Mouse (Mus musculus) effector memory CD4-positive, alpha-beta T cell, adult 5 months (primary cell): ENCODE results near the gene Cd300lb. TPM values are rescaled to one million over a fixed set of nuclear protein-coding genes. Genes with fewer than 3 reads are reported as not detected.

ENCODE experiments used
- polyA plus RNA-seq: library from polyadenylated mRNA; unstranded; fragments of 100-300 nt; shearing (Covaris generic); gene quantifications from one replicate; pipeline ENCODE4 v1.2.1, GENCODE M21; 2017

Cd300lb gene
- polyA plus RNA-seq, result not detected

DNA sequence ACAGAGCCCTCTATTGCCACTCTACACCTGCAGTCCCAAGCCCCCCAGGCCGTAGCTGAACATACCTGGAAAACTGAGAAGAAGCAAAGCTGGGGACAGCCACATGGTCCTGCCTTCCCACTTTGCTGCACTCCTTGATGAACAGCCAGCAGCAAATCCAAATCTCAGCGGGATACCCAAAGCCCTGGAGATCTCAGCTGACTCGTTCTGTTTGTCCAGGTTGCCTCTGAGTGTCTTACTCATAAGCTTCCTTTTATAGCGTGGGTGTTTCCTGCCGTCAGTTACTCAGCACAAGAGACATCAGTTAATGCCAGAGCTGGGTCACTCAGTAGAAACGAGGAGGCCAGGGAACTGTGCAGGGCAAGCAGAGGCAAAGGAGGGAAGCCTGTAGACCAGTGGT is at the start of gene Cd300lb:
Gene Cd300lb (minus strand): TSS at position 243 of the 400 bp plus-strand sequence.

DNA sequence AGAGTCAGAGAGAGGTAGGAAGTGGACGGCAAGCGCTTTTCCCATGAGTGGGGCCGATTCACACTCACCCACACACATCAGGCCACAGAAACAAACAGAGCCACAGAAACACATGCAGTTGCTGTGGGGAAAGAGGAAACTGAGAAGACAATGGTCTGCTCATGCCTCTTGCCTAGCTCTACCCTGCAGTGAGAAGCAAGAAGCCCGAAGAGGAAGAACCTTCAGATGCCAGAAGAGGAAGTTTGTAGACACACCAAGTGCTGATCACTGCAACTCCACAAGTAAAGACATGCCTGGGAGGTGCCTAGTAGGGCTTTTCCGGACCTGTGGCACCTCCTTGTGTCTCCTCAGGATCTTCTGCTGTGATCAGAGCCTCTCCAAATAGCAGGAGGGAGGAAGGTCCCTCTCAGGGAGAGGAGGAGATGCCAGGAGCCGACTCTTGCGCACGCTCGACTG is 34.6 kb upstream of the Cd300lb start, which contains the start of gene Cd300c:
Gene Cd300c (minus strand): TSS at position 406 of the 456 bp plus-strand sequence.

DNA sequence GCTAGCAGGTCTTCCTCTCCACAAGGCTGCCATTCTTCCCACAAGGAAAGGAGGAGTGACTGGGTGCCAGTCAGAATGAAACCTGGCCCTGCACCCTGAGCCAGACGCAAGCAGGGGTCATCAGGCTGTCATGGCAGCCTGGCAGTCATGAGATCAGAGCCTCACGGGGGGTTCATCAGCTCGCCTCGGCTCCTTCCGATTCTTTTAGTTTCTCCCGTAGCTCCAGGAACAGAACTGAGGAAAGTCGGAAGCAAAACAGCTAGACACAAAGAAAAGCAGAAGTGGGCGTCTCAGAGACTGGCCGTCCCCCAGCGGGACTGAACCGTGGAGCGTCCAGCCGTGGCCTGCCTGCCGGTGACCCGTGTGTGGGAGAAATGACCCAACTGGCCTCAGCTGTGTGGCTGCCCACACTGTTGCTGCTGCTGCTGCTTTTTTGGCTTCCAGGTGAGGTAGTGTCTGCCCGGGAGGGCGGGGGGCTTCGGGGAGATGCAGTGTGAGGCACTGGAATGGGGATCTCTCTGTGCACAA is 44.1 kb downstream of the Cd300lb start, which contains the start of gene Cd300a:
Gene Cd300a (plus strand): TSS at position 51 of the 528 bp plus-strand sequence.

Other genes with a start within 250 kb of the Cd300lb start
- gene Dnaic2, start 207.0 kb downstream of the Cd300lb start, polyA plus RNA-seq, result not detected
- gene Kif19a, start 169.0 kb downstream of the Cd300lb start, polyA plus RNA-seq, result not detected
- 0.42 TPM for gene Btbd17, start 138.4 kb downstream of the Cd300lb start, polyA plus RNA-seq
- not detected for gene Gpr142, start 135.5 kb downstream of the Cd300lb start, polyA plus RNA-seq
- not detected for gene Gprc5c, start 83.2 kb downstream of the Cd300lb start, polyA plus RNA-seq
- 0.07 TPM for gene Cd300a, start 44.3 kb downstream of the Cd300lb start, polyA plus RNA-seq
- gene Cd300c, start 34.8 kb upstream of the Cd300lb start, polyA plus RNA-seq, result not detected
- not detected for gene Cd300ld, start 55.5 kb upstream of the Cd300lb start, polyA plus RNA-seq
- not detected for gene Cd300c2, start 67.5 kb upstream of the Cd300lb start, polyA plus RNA-seq
- not detected for gene Cd300ld2, start 81.8 kb upstream of the Cd300lb start, polyA plus RNA-seq
- not detected for gene Cd300ld4, start 92.6 kb upstream of the Cd300lb start, polyA plus RNA-seq
- gene Cd300ld5, start 103.4 kb upstream of the Cd300lb start, polyA plus RNA-seq, result not detected
- not detected for gene Cd300ld3, start 114.0 kb upstream of the Cd300lb start, polyA plus RNA-seq
- gene Cd300e, start 127.8 kb upstream of the Cd300lb start, polyA plus RNA-seq, result not detected
- 73.7 TPM for gene Rab37, start 157.0 kb upstream of the Cd300lb start, polyA plus RNA-seq
- 0.52 TPM for gene Cd300lf, start 199.6 kb upstream of the Cd300lb start, polyA plus RNA-seq
- gene Slc9a3r1, start 229.0 kb upstream of the Cd300lb start, polyA plus RNA-seq, result 179 TPM